Mouse (Mus musculus): ENCODE results near the gene Gm11239. TPM values are rescaled to one million over a fixed set of nuclear protein-coding genes. Genes with fewer than 3 reads are reported as not detected.
"Not testable (repeated sequence)": the region's sequence is repeated elsewhere in the genome, so short reads cannot be mapped to it uniquely, and the experiment has no call there.

Gm11239 gene
- not detected in 2 replicates for polyA plus RNA-seq (2014; fragmentation: Nextera tagmentation; extraction: Ambion mirVana)

GRCm38 (mm10) chr4:73668054-73668453 lies at the start of gene Gm11239:
Gene Gm11239, plus strand, starts transcription at chr4:73668354.
- H3K4me3 ChIP-seq (replicated peaks; ENCODE audit: low read depth, low read length); ATAC-seq (ENCODE audit: low FRiP score, low TSS enrichment); DNase-seq; H3K27me3 ChIP-seq (ENCODE audit: control insufficient read depth, insufficient read depth, low read length); H3K27ac ChIP-seq (replicated peaks; ENCODE audit: low read depth, low read length); H3K9ac ChIP-seq (replicated peaks; ENCODE audit: low read length); H3K4me1 ChIP-seq (ENCODE audit: control insufficient read depth, insufficient read depth, low read length); H3K9me3 ChIP-seq (ENCODE audit: control insufficient read depth, low read length); H3K4me2 ChIP-seq (ENCODE audit: low read length); H3K36me3 ChIP-seq (ENCODE audit: control insufficient read depth, insufficient read depth, low read length): not testable (repeated sequence)
- WGBS, result no CpG with 5 or more reads among the region's 4 CpGs

DNA sequence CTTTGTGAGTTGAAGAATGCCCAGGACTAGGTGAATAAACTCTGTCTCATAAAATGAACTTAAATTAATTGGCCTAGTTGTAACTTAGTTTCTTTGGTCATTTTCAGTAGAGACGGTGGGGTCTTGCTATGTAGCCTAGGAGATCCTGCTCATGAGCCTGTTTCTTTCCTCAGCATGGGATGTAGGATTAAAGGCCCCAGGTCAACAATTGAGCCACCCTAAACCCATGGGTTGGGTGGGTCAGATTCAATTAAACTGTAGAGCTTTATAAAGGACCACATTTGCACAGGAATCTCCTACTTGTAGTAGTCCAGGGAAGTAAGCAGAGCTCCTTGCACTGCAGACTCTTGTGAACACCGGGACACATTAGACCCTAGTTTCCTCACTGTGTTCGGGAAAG lies 45.5 kb upstream of the Gm11239 start, which contains the start of gene Gm11237:
Gene Gm11237 (plus strand): TSS at position 301 of the 400 bp plus-strand sequence.
- not testable (repeated sequence) for H3K9me3 ChIP-seq (ENCODE audit: control insufficient read depth, low read length); DNase-seq; H3K27me3 ChIP-seq (ENCODE audit: control insufficient read depth, insufficient read depth, low read length); H3K27ac ChIP-seq (replicated peaks; ENCODE audit: low read depth, low read length); ATAC-seq (ENCODE audit: low FRiP score, low TSS enrichment); H3K4me1 ChIP-seq (ENCODE audit: control insufficient read depth, insufficient read depth, low read length); H3K9ac ChIP-seq (replicated peaks; ENCODE audit: low read length); H3K4me2 ChIP-seq (ENCODE audit: low read length); H3K4me3 ChIP-seq (replicated peaks; ENCODE audit: low read depth, low read length); H3K36me3 ChIP-seq (ENCODE audit: control insufficient read depth, insufficient read depth, low read length)
- no CpG with 5 or more reads among the region's 3 CpGs for WGBS

GRCm38 (mm10) chr4:73637821-73638220 lies 30.3 kb upstream of the Gm11239 start, which contains the start of gene Gm11236:
Gene Gm11236, plus strand, starts transcription at chr4:73638121.
- H3K36me3 ChIP-seq (ENCODE audit: control insufficient read depth, insufficient read depth, low read length); H3K4me1 ChIP-seq (ENCODE audit: control insufficient read depth, insufficient read depth, low read length); DNase-seq; H3K27ac ChIP-seq (replicated peaks; ENCODE audit: low read depth, low read length); H3K4me3 ChIP-seq (replicated peaks; ENCODE audit: low read depth, low read length); H3K9ac ChIP-seq (replicated peaks; ENCODE audit: low read length); ATAC-seq (ENCODE audit: low FRiP score, low TSS enrichment); H3K9me3 ChIP-seq (ENCODE audit: control insufficient read depth, low read length); H3K4me2 ChIP-seq (ENCODE audit: low read length); H3K27me3 ChIP-seq (ENCODE audit: control insufficient read depth, insufficient read depth, low read length): not testable (repeated sequence)
- no CpG with 5 or more reads among the region's 4 CpGs for WGBS

GRCm38 (mm10) chr4:73661864-73662263 lies 6.3 kb upstream of the Gm11239 start:
- not testable (repeated sequence) for H3K36me3 ChIP-seq (ENCODE audit: control insufficient read depth, insufficient read depth, low read length); H3K4me3 ChIP-seq (replicated peaks; ENCODE audit: low read depth, low read length); H3K9ac ChIP-seq (replicated peaks; ENCODE audit: low read length); ATAC-seq (ENCODE audit: low FRiP score, low TSS enrichment); H3K27me3 ChIP-seq (ENCODE audit: control insufficient read depth, insufficient read depth, low read length); DNase-seq; H3K27ac ChIP-seq (replicated peaks; ENCODE audit: low read depth, low read length); H3K9me3 ChIP-seq (ENCODE audit: control insufficient read depth, low read length); H3K4me2 ChIP-seq (ENCODE audit: low read length); H3K4me1 ChIP-seq (ENCODE audit: control insufficient read depth, insufficient read depth, low read length)
- WGBS, result 95% methylated on average over 4 of the region's 4 CpGs

- 100% methylated on average over 1 of the region's 4 CpGs for WGBS
- H3K4me3 ChIP-seq (replicated peaks; ENCODE audit: low read depth, low read length); H3K36me3 ChIP-seq (ENCODE audit: control insufficient read depth, insufficient read depth, low read length): not testable (repeated sequence)
These were observed 15.1 kb downstream of the Gm11239 start, which contains the start of gene Gm428 for GRCm38 (mm10) chr4:73683216-73683615. Gene Gm428, plus strand, starts transcription at chr4:73683516.

DNA sequence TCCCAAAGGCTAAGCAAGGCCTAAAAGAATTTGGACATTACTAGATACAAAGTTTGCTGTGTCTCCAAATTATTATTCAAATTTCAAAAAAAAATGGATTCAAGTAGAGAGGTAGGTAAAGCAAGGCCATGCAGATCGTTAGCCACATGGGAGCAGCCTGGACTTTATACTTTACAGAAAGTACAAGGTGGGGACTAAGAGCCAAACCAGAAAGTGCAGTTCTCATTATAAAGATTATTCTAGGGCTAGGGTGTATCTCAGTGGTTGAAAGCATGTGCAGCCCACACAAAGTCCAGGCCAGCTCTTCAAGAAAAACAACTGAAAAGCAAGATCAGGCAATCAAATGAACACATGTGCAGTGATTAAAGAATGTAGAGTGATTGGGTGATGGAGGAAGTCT lies 50.6 kb downstream of the Gm11239 start:
- 83% methylated on average over 1 of the region's 1 CpGs for WGBS
- no peaks in the 10 kb centered on the region for H3K36me3 ChIP-seq (ENCODE audit: control insufficient read depth, insufficient read depth, low read length)
- no peaks in the 10 kb centered on the region for H3K27me3 ChIP-seq (ENCODE audit: control insufficient read depth, insufficient read depth, low read length)
- ATAC-seq (ENCODE audit: low FRiP score, low TSS enrichment) (no peak), DNase-seq (no peak)
- no peak overlapping the region for H3K9ac ChIP-seq (replicated peaks; ENCODE audit: low read length)
- H3K4me3 ChIP-seq (replicated peaks; ENCODE audit: low read depth, low read length), result no peak overlapping the region
- no peaks in the 10 kb centered on the region for H3K9me3 ChIP-seq (ENCODE audit: control insufficient read depth, low read length)
- H3K4me1 ChIP-seq (ENCODE audit: control insufficient read depth, insufficient read depth, low read length), result no peaks in the 10 kb centered on the region
- H3K27ac ChIP-seq (replicated peaks; ENCODE audit: low read depth, low read length), result no peak overlapping the region
- H3K4me2 ChIP-seq (ENCODE audit: low read length), result no peak overlapping the region

More at GRCm38 (mm10) chr4:73683216-73683615, 15.1 kb downstream of the Gm11239 start, which contains the start of gene Gm428:
- H3K4me1 ChIP-seq (ENCODE audit: control insufficient read depth, insufficient read depth, low read length); H3K4me2 ChIP-seq (ENCODE audit: low read length); H3K27me3 ChIP-seq (ENCODE audit: control insufficient read depth, insufficient read depth, low read length); ATAC-seq (ENCODE audit: low FRiP score, low TSS enrichment); DNase-seq; H3K27ac ChIP-seq (replicated peaks; ENCODE audit: low read depth, low read length); H3K9ac ChIP-seq (replicated peaks; ENCODE audit: low read length); H3K9me3 ChIP-seq (ENCODE audit: control insufficient read depth, low read length): not testable (repeated sequence)

DNA sequence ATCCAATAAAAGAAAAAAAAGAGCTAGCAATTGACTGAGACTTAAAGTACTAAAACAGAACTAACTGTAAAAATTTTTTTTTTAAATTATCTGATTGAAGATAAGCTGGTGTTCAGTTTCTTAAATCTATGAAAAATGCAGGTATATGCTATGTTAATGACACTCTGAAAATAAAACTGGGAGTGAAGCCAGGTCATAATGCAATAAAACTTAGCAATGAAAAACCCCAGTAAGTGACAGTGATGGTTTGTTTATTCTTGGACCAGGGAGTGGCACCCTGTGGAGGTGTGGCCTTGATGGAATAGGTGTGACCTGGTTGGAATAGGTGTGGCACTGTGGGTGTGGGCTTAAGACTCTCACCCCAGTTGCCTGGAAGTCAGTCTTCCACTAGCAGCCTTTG lies 51.7 kb downstream of the Gm11239 start:
- Histone ChIP-seq H3K4me1 (ENCODE audit: control insufficient read depth, insufficient read depth, low read length) (no peaks in the 10 kb centered on the region), H3K9ac (replicated peaks; ENCODE audit: low read length) (no peak overlapping the region), H3K27ac (replicated peaks; ENCODE audit: low read depth, low read length) (no peak overlapping the region), H3K36me3 (ENCODE audit: control insufficient read depth, insufficient read depth, low read length) (no peaks in the 10 kb centered on the region), H3K27me3 (ENCODE audit: control insufficient read depth, insufficient read depth, low read length) (no peaks in the 10 kb centered on the region), H3K4me3 (replicated peaks; ENCODE audit: low read depth, low read length) (no peak overlapping the region), H3K4me2 (ENCODE audit: low read length) (no peak overlapping the region), H3K9me3 (ENCODE audit: control insufficient read depth, low read length) (no peaks in the 10 kb centered on the region)
- ATAC-seq (ENCODE audit: low FRiP score, low TSS enrichment) (no peak), DNase-seq (no peak)

Other genes starting within 250 kb of the Gm11239 start
- not detected in 2 replicates for gene Gm11238, start 60.5 kb upstream of the Gm11239 start, polyA plus RNA-seq (2014; fragmentation: Nextera tagmentation; extraction: Ambion mirVana)
- not detected in 2 replicates for gene Gm11237, start 45.4 kb upstream of the Gm11239 start, polyA plus RNA-seq (2014; fragmentation: Nextera tagmentation; extraction: Ambion mirVana)
- not detected in 2 replicates for gene Gm11236, start 30.2 kb upstream of the Gm11239 start, polyA plus RNA-seq (2014; fragmentation: Nextera tagmentation; extraction: Ambion mirVana)
- gene Gm428, start 15.2 kb downstream of the Gm11239 start, polyA plus RNA-seq (2014; fragmentation: Nextera tagmentation; extraction: Ambion mirVana), result not detected in 2 replicates
- gene Rasef, start 122.6 kb downstream of the Gm11239 start, polyA plus RNA-seq (2014; fragmentation: Nextera tagmentation; extraction: Ambion mirVana), result 0.39 and 0.50 TPM in 2 replicates
- not detected in 2 replicates for gene Gm11758, start 207.9 kb downstream of the Gm11239 start, polyA plus RNA-seq (2014; fragmentation: Nextera tagmentation; extraction: Ambion mirVana)
- not detected in 2 replicates for gene Gm11757, start 222.8 kb downstream of the Gm11239 start, polyA plus RNA-seq (2014; fragmentation: Nextera tagmentation; extraction: Ambion mirVana)
- gene Gm13871, start 237.6 kb downstream of the Gm11239 start, polyA plus RNA-seq (2014; fragmentation: Nextera tagmentation; extraction: Ambion mirVana), result not detected in 2 replicates

Data from midbrain, embryonic 14.5 days (tissue).